Mouse (Mus musculus): ENCODE data around the gene Mcpt1. TPM values are rescaled to one million over a fixed set of nuclear protein-coding genes. Genes with fewer than 3 reads are reported as not detected.
"Not testable (repeated sequence)": the region's sequence is repeated elsewhere in the genome, so short reads cannot be mapped to it uniquely, and the experiment has no call there.

Gene Mcpt1
- 0.13 TPM in 1 of 2 replicates, not detected in the other for polyA plus RNA-seq (2015; fragmentation: Nextera tagmentation; extraction: Ambion mirVana)

DNA sequence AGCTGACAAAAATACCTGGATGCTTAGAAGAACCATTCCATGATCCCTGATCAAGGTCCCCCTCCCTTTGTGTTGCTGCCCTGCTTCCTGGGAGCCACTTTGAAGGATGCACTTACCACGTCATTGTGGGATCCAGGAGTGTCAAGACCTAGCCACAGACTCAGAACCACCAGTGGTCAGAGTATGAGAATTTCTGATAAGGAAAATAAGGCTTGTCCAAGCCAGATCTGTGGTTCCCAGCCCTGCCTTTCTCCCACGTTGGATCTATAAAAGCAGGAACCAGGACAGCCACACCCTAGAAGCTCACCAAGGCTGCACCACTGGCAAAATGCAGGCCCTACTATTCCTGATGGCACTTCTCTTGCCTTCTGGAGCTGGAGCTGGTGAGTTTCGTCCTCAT lies at the start of gene Mcpt1:
TSS of gene Mcpt1 (plus strand) at position 301 of the 400 bp plus-strand sequence.
- not testable (repeated sequence) for H3K27ac ChIP-seq (replicated peaks); H3K4me3 ChIP-seq (ENCODE audit: low read depth, low read length); H3K27me3 ChIP-seq (ENCODE audit: control insufficient read depth, insufficient read depth, low read length); H3K36me3 ChIP-seq (ENCODE audit: control insufficient read depth, insufficient read depth, low read length); ATAC-seq (ENCODE audit: low FRiP score, low TSS enrichment); H3K4me1 ChIP-seq (replicated peaks; ENCODE audit: control insufficient read depth, insufficient read depth); H3K9ac ChIP-seq (ENCODE audit: low read length); H3K9me3 ChIP-seq (ENCODE audit: control insufficient read depth, low read length); DNase-seq (ENCODE audit: low spot score); H3K4me2 ChIP-seq (replicated peaks; ENCODE audit: low read depth)
- 67% methylated on average over 3 of the region's 3 CpGs for WGBS

GRCm38 (mm10) chr14:55987464-55987863 lies 30.3 kb upstream of the Mcpt1 start:
- not testable (repeated sequence) for ATAC-seq (ENCODE audit: low FRiP score, low TSS enrichment); H3K27me3 ChIP-seq (ENCODE audit: control insufficient read depth, insufficient read depth, low read length); H3K4me2 ChIP-seq (replicated peaks; ENCODE audit: low read depth); H3K9ac ChIP-seq (ENCODE audit: low read length); H3K9me3 ChIP-seq (ENCODE audit: control insufficient read depth, low read length); H3K4me3 ChIP-seq (ENCODE audit: low read depth, low read length); H3K36me3 ChIP-seq (ENCODE audit: control insufficient read depth, insufficient read depth, low read length); H3K27ac ChIP-seq (replicated peaks); H3K4me1 ChIP-seq (replicated peaks; ENCODE audit: control insufficient read depth, insufficient read depth); DNase-seq (ENCODE audit: low spot score)
- WGBS, result 68% methylated on average over 1 of the region's 3 CpGs

DNA sequence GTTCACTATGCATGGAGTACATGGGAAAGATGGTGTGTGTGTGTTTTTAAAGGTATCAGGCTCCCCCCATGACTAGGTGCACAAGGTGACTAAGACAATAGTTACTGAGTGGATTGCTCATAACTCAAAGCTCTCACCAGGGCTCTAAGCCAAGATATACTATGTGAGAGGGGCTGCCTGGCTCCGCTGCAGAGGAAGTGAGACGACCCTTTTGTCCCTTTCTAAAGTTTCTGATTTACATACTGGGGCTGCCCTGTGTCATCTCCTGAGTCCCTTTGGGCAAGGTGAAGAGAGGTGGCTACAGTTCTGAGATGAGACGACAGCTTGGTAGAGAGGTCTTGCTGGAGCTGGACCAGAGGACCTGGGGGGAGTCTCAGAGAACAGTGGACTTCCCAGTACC lies 4.6 kb upstream of the Mcpt1 start:
- Histone ChIP-seq H3K9ac (ENCODE audit: low read length) (no peak overlapping the region), H3K27me3 (ENCODE audit: control insufficient read depth, insufficient read depth, low read length) (no peaks in the 10 kb centered on the region), H3K36me3 (ENCODE audit: control insufficient read depth, insufficient read depth, low read length) (no peaks in the 10 kb centered on the region), H3K4me2 (replicated peaks; ENCODE audit: low read depth) (no peak overlapping the region), H3K4me3 (ENCODE audit: low read depth, low read length) (no peak overlapping the region), H3K4me1 (replicated peaks; ENCODE audit: control insufficient read depth, insufficient read depth) (no peaks in the 10 kb centered on the region), H3K9me3 (ENCODE audit: control insufficient read depth, low read length) (no peaks in the 10 kb centered on the region), H3K27ac (replicated peaks) (no peak overlapping the region)
- no peak for ATAC-seq (ENCODE audit: low FRiP score, low TSS enrichment)
- TF ChIP-seq CTCF (IDR thresholded peaks at IDR 0.05; ENCODE audit: low read depth) (no peak), EP300 (optimal IDR thresholded peaks at IDR 0.05) (no peak)
- no peak for DNase-seq (ENCODE audit: low spot score)
- WGBS, result 63% methylated on average over 3 of the region's 3 CpGs

DNA sequence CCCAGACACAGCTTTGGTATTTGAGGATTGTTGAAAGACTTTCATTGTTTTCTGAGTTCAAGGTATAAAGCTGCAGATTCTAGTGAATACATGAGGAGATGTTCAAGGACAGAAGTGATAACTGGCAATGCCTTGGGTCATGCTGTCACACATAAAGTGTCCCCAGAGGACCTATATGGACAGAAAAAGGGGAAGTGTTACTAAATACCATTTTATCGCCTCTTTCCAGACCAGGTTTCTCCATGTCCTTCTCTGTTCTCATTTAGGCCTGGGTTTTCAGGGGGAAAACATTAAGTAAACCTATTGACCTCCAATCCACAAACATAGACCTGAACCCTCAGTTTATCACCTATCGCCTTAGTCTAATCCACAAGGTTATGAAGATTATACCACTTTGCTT lies 3.8 kb upstream of the Mcpt1 start:
- Histone ChIP-seq H3K27me3 (ENCODE audit: control insufficient read depth, insufficient read depth, low read length) (no peaks in the 10 kb centered on the region), H3K36me3 (ENCODE audit: control insufficient read depth, insufficient read depth, low read length) (no peaks in the 10 kb centered on the region), H3K27ac (replicated peaks) (no peak overlapping the region), H3K4me3 (ENCODE audit: low read depth, low read length) (no peak overlapping the region), H3K4me1 (replicated peaks; ENCODE audit: control insufficient read depth, insufficient read depth) (no peaks in the 10 kb centered on the region), H3K4me2 (replicated peaks; ENCODE audit: low read depth) (no peak overlapping the region), H3K9me3 (ENCODE audit: control insufficient read depth, low read length) (no peaks in the 10 kb centered on the region), H3K9ac (ENCODE audit: low read length) (no peak overlapping the region)
- ATAC-seq (ENCODE audit: low FRiP score, low TSS enrichment), result no peak
- WGBS, result 88% methylated on average over 2 of the region's 2 CpGs
- DNase-seq (ENCODE audit: low spot score), result no peak
- no peak for TF ChIP-seq EP300 (optimal IDR thresholded peaks at IDR 0.05)

- Histone ChIP-seq H3K9ac (ENCODE audit: low read length) (no peak overlapping the region), H3K27ac (replicated peaks) (no peak overlapping the region), H3K4me2 (replicated peaks; ENCODE audit: low read depth) (no peak overlapping the region), H3K4me1 (replicated peaks; ENCODE audit: control insufficient read depth, insufficient read depth) (no peaks in the 10 kb centered on the region), H3K9me3 (ENCODE audit: control insufficient read depth, low read length) (no peaks in the 10 kb centered on the region), H3K36me3 (ENCODE audit: control insufficient read depth, insufficient read depth, low read length) (no peaks in the 10 kb centered on the region), H3K27me3 (ENCODE audit: control insufficient read depth, insufficient read depth, low read length) (no peaks in the 10 kb centered on the region), H3K4me3 (ENCODE audit: low read depth, low read length) (no peak overlapping the region)
- no peak for TF ChIP-seq EP300 (optimal IDR thresholded peaks at IDR 0.05)
- no peak for TF ChIP-seq CTCF (IDR thresholded peaks at IDR 0.05; ENCODE audit: low read depth)
- DNase-seq (ENCODE audit: low spot score) (no peak), ATAC-seq (ENCODE audit: low FRiP score, low TSS enrichment) (no peak)
- WGBS, result 20% methylated on average over 1 of the region's 1 CpGs
Observed at GRCm38 (mm10) chr14:56019446-56019845, 1.7 kb downstream of the Mcpt1 start.

- H3K9me3 ChIP-seq (ENCODE audit: control insufficient read depth, low read length); ATAC-seq (ENCODE audit: low FRiP score, low TSS enrichment); H3K4me3 ChIP-seq (ENCODE audit: low read depth, low read length); DNase-seq (ENCODE audit: low spot score); H3K4me2 ChIP-seq (replicated peaks; ENCODE audit: low read depth); H3K4me1 ChIP-seq (replicated peaks; ENCODE audit: control insufficient read depth, insufficient read depth); H3K36me3 ChIP-seq (ENCODE audit: control insufficient read depth, insufficient read depth, low read length); H3K27ac ChIP-seq (replicated peaks); H3K9ac ChIP-seq (ENCODE audit: low read length); H3K27me3 ChIP-seq (ENCODE audit: control insufficient read depth, insufficient read depth, low read length): not testable (repeated sequence)
- WGBS, result 55% methylated on average over 3 of the region's 4 CpGs
Observed at GRCm38 (mm10) chr14:56021305-56021704, 3.5 kb downstream of the Mcpt1 start.

- DNase-seq (ENCODE audit: low spot score); H3K4me3 ChIP-seq (ENCODE audit: low read depth, low read length); H3K9ac ChIP-seq (ENCODE audit: low read length); H3K4me1 ChIP-seq (replicated peaks; ENCODE audit: control insufficient read depth, insufficient read depth); H3K27me3 ChIP-seq (ENCODE audit: control insufficient read depth, insufficient read depth, low read length); H3K27ac ChIP-seq (replicated peaks); H3K36me3 ChIP-seq (ENCODE audit: control insufficient read depth, insufficient read depth, low read length); ATAC-seq (ENCODE audit: low FRiP score, low TSS enrichment); H3K9me3 ChIP-seq (ENCODE audit: control insufficient read depth, low read length); H3K4me2 ChIP-seq (replicated peaks; ENCODE audit: low read depth): not testable (repeated sequence)
- 74% methylated on average over 2 of the region's 3 CpGs for WGBS
Observed at GRCm38 (mm10) chr14:56030395-56030794, 12.6 kb downstream of the Mcpt1 start, which contains the start of gene Mcpt9. Gene Mcpt9 (minus strand): TSS chr14:56030495.
